Mouse (Mus musculus) lung, embryonic 15.5 days (tissue): ENCODE results near the gene Pla2g2f. TPM values are rescaled to one million over a fixed set of nuclear protein-coding genes. Genes with fewer than 3 reads are reported as not detected.

Source experiments
- polyA plus RNA-seq: library from polyadenylated mRNA; unstranded; fragments of >200 nt; fragmentation: Nextera tagmentation; extraction: Ambion mirVana; gene quantifications from 2 replicates; pipeline ENCODE4 v1.2.1, GENCODE M21; 2015

The Pla2g2f gene
- polyA plus RNA-seq, 1 experiment from 2014 or later = not detected

Other genes with a start within 250 kb of the Pla2g2f start
- gene Vwa5b1, start 121.7 kb downstream of the Pla2g2f start, polyA plus RNA-seq = 0.07 and 0.16 TPM in 2 replicates
- 0.13 and 0.30 TPM in 2 replicates for gene Pla2g2c, start 32.8 kb downstream of the Pla2g2f start, polyA plus RNA-seq
- gene Ubxn10, start 20.5 kb downstream of the Pla2g2f start, polyA plus RNA-seq = 3.6 and 3.8 TPM in 2 replicates
- gene Pla2g2d, start 18.1 kb upstream of the Pla2g2f start, polyA plus RNA-seq = not detected in 2 replicates
- gene Pla2g5, start 105.9 kb upstream of the Pla2g2f start, polyA plus RNA-seq = 0.44 and 0.50 TPM in 2 replicates
- gene Gm13030, start 116.3 kb upstream of the Pla2g2f start, polyA plus RNA-seq = not detected in 2 replicates
- gene Pla2g2e, start 120.3 kb upstream of the Pla2g2f start, polyA plus RNA-seq = not detected in 2 replicates
- 3.7 TPM in 2 replicates for gene Otud3, start 156.3 kb upstream of the Pla2g2f start, polyA plus RNA-seq
- 2.2 and 2.3 TPM in 2 replicates for gene Rnf186, start 209.5 kb upstream of the Pla2g2f start, polyA plus RNA-seq
- gene Tmco4, start 215.3 kb upstream of the Pla2g2f start, polyA plus RNA-seq = 4.1 and 5.4 TPM in 2 replicates